Mouse (Mus musculus) ES-E14 (cell line): ENCODE measurements around the gene Ifi44. TPM values are rescaled to one million over a fixed set of nuclear protein-coding genes. Genes with fewer than 3 reads are reported as not detected.
A peak's percentile ranks its signal among the peaks of the same experiment; 100 is the strongest.

ENCODE experiments used
- DNase-seq: peaks from one replicate; pipeline ENCODE4 v3.0.0-alpha.2; 2013; ENCODE audit warnings: low read depth, low spot score
- H3K27ac ChIP-seq: 2 replicates; pipeline ENCODE4 v1.5.1; 2012; ENCODE audit warnings: low read depth, mild to moderate bottlenecking, low read length, moderate library complexity, mixed read lengths; ENCODE audit not compliant: poor library complexity, insufficient read depth, severe bottlenecking
- H3K36me3 ChIP-seq: 2 replicates; pipeline ENCODE4 v1.6.1; 2012; ENCODE audit warnings: mild to moderate bottlenecking, low read length, moderate library complexity, mixed read lengths; ENCODE audit not compliant: control insufficient read depth, poor library complexity, insufficient read depth, severe bottlenecking
- H3K4me1 ChIP-seq, 2 experiments: fragments of 150-350 bp in 1 of 2; sonication (generic) in 1 of 2; 2 replicates each; pipeline ENCODE4 v1.6.1; 2012; ENCODE audit warnings: low read length in 2 of 2, mild to moderate bottlenecking in 1 of 2, mixed read lengths in 1 of 2; ENCODE audit not compliant: control insufficient read depth in 2 of 2, insufficient read depth in 2 of 2, poor library complexity in 1 of 2
- H3K4me3 ChIP-seq, 2 experiments: fragments of 150-350 bp in 1 of 2; sonication (generic) in 1 of 2; 2 replicates each; pipeline ENCODE4 v1.5.1; 2012; ENCODE audit warnings: low read length in 2 of 2, low read depth in 1 of 2, mild to moderate bottlenecking in 1 of 2, mixed read lengths in 1 of 2; ENCODE audit not compliant: insufficient read depth in 1 of 2, poor library complexity in 1 of 2, severe bottlenecking in 1 of 2
- H3K9ac ChIP-seq: 2 replicates; pipeline ENCODE4 v1.6.1; 2012; ENCODE audit warnings: low read depth, mild to moderate bottlenecking, low read length, mixed read lengths; ENCODE audit not compliant: poor library complexity, insufficient read depth, severe bottlenecking
- H3K9me3 ChIP-seq: fragments of 150-350 bp; sonication (generic); 2 replicates; pipeline ENCODE4 v1.6.1; 2012; ENCODE audit warnings: low read depth, mild to moderate bottlenecking, low read length; ENCODE audit not compliant: control insufficient read depth, insufficient read depth
- CHD2 ChIP-seq: IDR thresholded peaks from 2 replicates; pipeline ENCODE4 v1.6.1; 2014; ENCODE audit warnings: mild to moderate bottlenecking, low read depth, low read length, inconsistent platforms
- HCFC1 ChIP-seq: IDR thresholded peaks from 2 replicates; pipeline ENCODE4 v1.6.1; 2012; ENCODE audit warnings: low read length, inconsistent platforms, borderline replicate concordance; ENCODE audit not compliant: insufficient read depth
- MAFK ChIP-seq: IDR thresholded peaks from 2 replicates; pipeline ENCODE4 v1.6.1; 2014; ENCODE audit warnings: mild to moderate bottlenecking, low read depth, low read length, inconsistent platforms; ENCODE audit not compliant: insufficient read depth
- ZC3H11A ChIP-seq: IDR thresholded peaks from 2 replicates; pipeline ENCODE4 v1.6.1; 2012; ENCODE audit warnings: low read depth, mild to moderate bottlenecking, inconsistent platforms, low read length, borderline replicate concordance
- ZNF384 ChIP-seq: IDR thresholded peaks from 2 replicates; pipeline ENCODE4 v1.6.1; 2012; ENCODE audit warnings: low read depth, low read length, inconsistent platforms
- in situ Hi-C, 2 experiments: fragments of 600-800 bp; cut with MboI; formaldehyde crosslinking; loops; one replicate each; pipeline ENCODE4 v1.15.1; 2025; ENCODE audit warnings: low sequenced_read_pairs in 2 of 2, inconsistent platforms in 1 of 2; ENCODE audit not compliant: unreplicated experiment in 2 of 2
- total RNA-seq: library from RNA; depleted of rRNA; stranded (reverse); fragments of 300-350 nt; gene quantifications from 2 replicates; pipeline ENCODE4 v1.2.3, GENCODE M21; 2012; rRNA removed

Ifi44 gene
- total RNA-seq, 1 experiment: not detected

- in situ Hi-C loops: no loop called here
- Histone ChIP-seq H3K4me1 (no peaks in the 10 kb centered on the region), H3K36me3 (no peaks in the 10 kb centered on the region), H3K27ac (no peak overlapping the region), H3K9ac (no peak overlapping the region), H3K4me3 (no peak overlapping the region), H3K9me3 (no peaks in the 10 kb centered on the region)
- DNase-seq: no peak
- TF ChIP-seq ZC3H11A (no peak), HCFC1 (no peak), ZNF384 (no peak), CHD2 (no peak), MAFK (no peak)
Measured at GRCm38 (mm10) chr3:151746058-151746457, 3.7 kb downstream of the Ifi44 start.

- no peak overlapping the region for H3K4me3 ChIP-seq
Measured at GRCm38 (mm10) chr3:151742223-151742622, 7.5 kb downstream of the Ifi44 start.

GRCm38 (mm10) chr3:151716246-151716645 is 33.5 kb downstream of the Ifi44 start:
- DNase-seq: peak; percentile 11
- Histone ChIP-seq H3K9ac (no peak overlapping the region), H3K9me3 (no peaks in the 10 kb centered on the region), H3K4me1 (no peaks in the 10 kb centered on the region), H3K4me3 (no peak overlapping the region), H3K27ac (no peak overlapping the region), H3K36me3 (no peaks in the 10 kb centered on the region)
- in situ Hi-C loops: no loop called here
- TF ChIP-seq ZC3H11A: no peak
- TF ChIP-seq CHD2: no peak
- TF ChIP-seq MAFK: no peak
- no peak for TF ChIP-seq HCFC1
- TF ChIP-seq ZNF384: no peak

More at GRCm38 (mm10) chr3:151742223-151742622, 7.5 kb downstream of the Ifi44 start:
- TF ChIP-seq MAFK: no peak
- TF ChIP-seq CHD2: no peak
- TF ChIP-seq ZNF384: no peak
- TF ChIP-seq ZC3H11A: no peak
- TF ChIP-seq HCFC1: no peak
- no peaks in the 10 kb centered on the region for H3K4me1 ChIP-seq
- H3K27ac ChIP-seq: no peak overlapping the region
- H3K36me3 ChIP-seq: no peaks in the 10 kb centered on the region
- in situ Hi-C loops: no loop called here
- no peak overlapping the region for H3K9ac ChIP-seq
- H3K9me3 ChIP-seq: no peaks in the 10 kb centered on the region
- no peak for DNase-seq

- no peaks in the 10 kb centered on the region for H3K4me1 ChIP-seq
- no peak overlapping the region for H3K27ac ChIP-seq
- no peak for TF ChIP-seq CHD2
- TF ChIP-seq HCFC1: no peak
- no peak for TF ChIP-seq MAFK
- no peak for TF ChIP-seq ZNF384
- TF ChIP-seq ZC3H11A: no peak
- H3K9ac ChIP-seq: no peak overlapping the region
- H3K36me3 ChIP-seq: no peaks in the 10 kb centered on the region
- no peaks in the 10 kb centered on the region for H3K9me3 ChIP-seq
- no peak for DNase-seq
- no peak overlapping the region for H3K4me3 ChIP-seq
- in situ Hi-C loops: no loop called here
Measured at GRCm38 (mm10) chr3:151707335-151707734, 42.4 kb downstream of the Ifi44 start.

Other genes with a start within 250 kb of the Ifi44 start
- gene Ifi44l, start 12.9 kb upstream of the Ifi44 start, total RNA-seq: not detected in 2 replicates
- gene Ptgfr, start 87.7 kb upstream of the Ifi44 start, total RNA-seq: 0.04 TPM in 1 of 2 replicates, not detected in the other